Mouse (Mus musculus): ENCODE results near the gene Wrnip1.
A peak's percentile ranks its signal among the peaks of the same experiment; 100 is the strongest.

- peak; percentile 65 for TF ChIP-seq CTCF (conservative IDR thresholded peaks at IDR 0.05; ENCODE audit: low read length)
- no peak for TF ChIP-seq NANOG (IDR thresholded peaks at IDR 0.05; ENCODE audit: borderline replicate concordance, low read length)
- TF ChIP-seq POU5F1 (IDR thresholded peaks at IDR 0.05; ENCODE audit: borderline replicate concordance, low read length): no peak
These were observed 64.6 kb downstream of the Wrnip1 start for GRCm38 (mm10) chr13:32866484-32866883.

Measured in E14TG2a.4 (cell line).